Mouse (Mus musculus): ENCODE results near the gene Akt3.

GRCm38 (mm10) chr1:176973356-176974088, 284.5 kb downstream of the Akt3 start:
- no peak for TF ChIP-seq CTCF (IDR thresholded peaks at IDR 0.05)
- TF ChIP-seq EP300 (IDR thresholded peaks at IDR 0.05): no peak
